Mouse (Mus musculus) hindbrain, postnatal 0 days (tissue): ENCODE measurements around the gene Dglucy. TPM values are rescaled to one million over a fixed set of nuclear protein-coding genes. Genes with fewer than 3 reads are reported as not detected.

Experiments used
- ATAC-seq: fragments of 200-750 bp; cut with Nextera tagmentation; 2 replicates; pipeline ENCODE4 v1.8.0; 2017; ENCODE audit warnings: mild to moderate bottlenecking, moderate TSS enrichment, moderate library complexity
- DNase-seq: peaks from one replicate; pipeline ENCODE4 v3.0.0-alpha.2; 2015; ENCODE audit warnings: low spot score
- H3K27ac ChIP-seq: fragments of 300-500 bp; sonication (generic); 2 replicates; pipeline ENCODE4 v1.5.1; 2014; ENCODE audit warnings: mild to moderate bottlenecking
- H3K27me3 ChIP-seq: fragments of 300-500 bp; sonication (generic); 2 replicates; pipeline ENCODE4 v1.6.1; 2014; ENCODE audit warnings: low read length, mixed read lengths; ENCODE audit not compliant: insufficient read depth
- H3K36me3 ChIP-seq: fragments of 300-500 bp; sonication (generic); 2 replicates; pipeline ENCODE4 v1.6.1; 2014; ENCODE audit warnings: low read length, mixed read lengths; ENCODE audit not compliant: insufficient read depth
- H3K4me1 ChIP-seq: fragments of 300-500 bp; sonication (generic); 2 replicates; pipeline ENCODE4 v1.6.1; 2014; ENCODE audit warnings: antibody characterized with exemption, low read length, mixed read lengths; ENCODE audit not compliant: insufficient read depth
- H3K4me2 ChIP-seq: fragments of 300-500 bp; sonication (generic); 2 replicates; pipeline ENCODE4 v1.6.1; 2014; ENCODE audit warnings: low read depth, mild to moderate bottlenecking, low read length, moderate library complexity, mixed read lengths
- H3K4me3 ChIP-seq: fragments of 300-500 bp; sonication (generic); 2 replicates; pipeline ENCODE4 v1.5.1; 2014; ENCODE audit warnings: low read length
- H3K9ac ChIP-seq: fragments of 300-500 bp; sonication (generic); replicated peaks from 2 replicates; pipeline ENCODE4 v1.6.1; 2014; ENCODE audit warnings: mild to moderate bottlenecking, low read length, moderate library complexity, mixed read lengths
- H3K9me3 ChIP-seq: fragments of 300-500 bp; sonication (generic); 2 replicates; pipeline ENCODE4 v1.6.1; 2016; ENCODE audit warnings: low read length, mixed read lengths
- CTCF ChIP-seq: IDR thresholded peaks from 2 replicates; pipeline ENCODE4 v1.5.1; 2016; ENCODE audit warnings: antibody characterized with exemption, control low read depth, low read depth
- WGBS: fragments of 180-500 bp; shearing (Covaris S2); extraction: QIAGEN DNeasy Blood & Tissue Kit; methylation state at CpG from one replicate; pipeline ENCODE4 v1.1.7; 2014; 5-methylcytosine and 5-hydroxymethylcytosine counted together
- polyA plus RNA-seq: library from polyadenylated mRNA; unstranded; fragments of >200 nt; fragmentation: Nextera tagmentation; extraction: Ambion mirVana; gene quantifications from 2 replicates; pipeline ENCODE4 v1.2.1, GENCODE M21; 2015
- total RNA-seq: library from RNA; depleted of rRNA; stranded (reverse); fragments of >200 nt; gene quantifications from 2 replicates; pipeline ENCODE4 v1.2.3, GENCODE M21; 2014

Gene Dglucy
- total and polyA plus RNA-seq, 2 experiments from 2014 or later, result 3.4 to 4.8 TPM

DNA sequence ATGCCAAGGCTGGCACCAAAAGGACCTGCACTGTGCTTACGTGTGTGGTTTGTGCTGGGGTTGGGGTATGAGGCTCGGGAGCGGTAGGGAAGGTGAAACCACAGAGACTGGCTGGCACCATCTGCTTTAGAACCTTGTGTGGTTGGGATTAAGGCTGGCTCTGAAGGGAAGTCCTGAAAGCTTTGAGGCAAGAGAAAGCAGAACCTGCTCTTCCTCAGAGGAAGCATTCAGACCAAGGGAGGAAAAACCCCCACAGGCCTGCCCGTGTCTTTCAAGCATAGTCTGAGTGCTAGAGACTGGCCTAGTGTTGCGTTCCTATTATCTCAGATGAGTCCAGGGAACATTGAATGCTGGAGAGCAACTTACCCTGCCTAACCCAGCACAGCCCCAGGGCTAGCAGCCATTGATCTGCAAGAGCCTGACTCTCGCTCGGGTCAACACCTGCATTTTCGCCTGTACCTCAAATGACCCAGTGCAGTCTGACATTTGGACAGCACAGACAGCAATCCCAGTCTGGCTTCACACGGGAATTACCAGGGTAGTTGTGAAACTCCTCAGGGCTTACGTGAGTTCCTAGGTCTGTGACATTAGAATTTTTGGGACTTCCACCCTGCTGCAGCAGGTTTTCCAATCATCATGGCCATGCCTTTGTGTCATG, 452 bp upstream of the Dglucy start:
- Histone ChIP-seq H3K9me3 (no peaks in the 10 kb centered on the region), H3K27ac (peak overlapping the region; percentile 84), H3K4me2 (peak overlapping the region; percentile 47; the same call in 1 of the 2 replicates), H3K4me1 (peaks cover 9% of the 10 kb centered on the region; the same call in 1 of the 2 replicates), H3K36me3 (no peaks in the 10 kb centered on the region), H3K27me3 (no peaks in the 10 kb centered on the region), H3K4me3 (peak overlapping the region; percentile 19; the same call in 1 of the 2 replicates), H3K9ac (peak overlapping the region; percentile 31; the same call in 1 of the 2 replicates)
- ATAC-seq, result no peak
- no peak for DNase-seq
- 65% methylated on average over 10 of the region's 10 CpGs for WGBS
- TF ChIP-seq CTCF, result no peak

DNA sequence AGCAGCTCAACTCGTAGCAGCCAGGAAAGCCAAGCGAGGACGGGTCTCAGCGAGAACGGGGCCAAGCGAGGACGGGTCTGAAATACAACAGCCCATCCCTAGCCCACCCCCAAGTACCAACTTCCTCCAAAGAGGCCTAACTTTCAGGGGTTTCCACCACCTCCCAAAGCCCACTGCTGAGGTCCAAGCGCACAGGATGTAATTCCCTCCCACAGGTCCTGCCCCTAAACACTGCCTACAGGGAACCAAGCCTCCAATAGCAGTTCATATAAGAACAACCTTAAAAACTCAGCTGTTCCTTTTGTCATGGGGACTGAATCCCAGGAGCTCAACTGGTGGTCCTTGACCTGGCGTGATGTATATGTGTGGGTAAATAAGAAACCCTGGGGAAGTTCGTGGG, 1.6 kb downstream of the Dglucy start:
- H3K4me3 ChIP-seq, result no peak overlapping the region
- ATAC-seq, result no peak
- WGBS, result 93% methylated on average over 10 of the region's 10 CpGs
- H3K27me3 ChIP-seq, result no peaks in the 10 kb centered on the region
- no peak for DNase-seq
- H3K27ac ChIP-seq, result no peak overlapping the region
- H3K36me3 ChIP-seq, result no peaks in the 10 kb centered on the region
- no peaks in the 10 kb centered on the region for H3K9me3 ChIP-seq
- no peak overlapping the region for H3K4me2 ChIP-seq
- H3K4me1 ChIP-seq, result peaks cover 9% of the 10 kb centered on the region; the same call in 1 of the 2 replicates
- no peak for TF ChIP-seq CTCF
- H3K9ac ChIP-seq, result no peak overlapping the region

DNA sequence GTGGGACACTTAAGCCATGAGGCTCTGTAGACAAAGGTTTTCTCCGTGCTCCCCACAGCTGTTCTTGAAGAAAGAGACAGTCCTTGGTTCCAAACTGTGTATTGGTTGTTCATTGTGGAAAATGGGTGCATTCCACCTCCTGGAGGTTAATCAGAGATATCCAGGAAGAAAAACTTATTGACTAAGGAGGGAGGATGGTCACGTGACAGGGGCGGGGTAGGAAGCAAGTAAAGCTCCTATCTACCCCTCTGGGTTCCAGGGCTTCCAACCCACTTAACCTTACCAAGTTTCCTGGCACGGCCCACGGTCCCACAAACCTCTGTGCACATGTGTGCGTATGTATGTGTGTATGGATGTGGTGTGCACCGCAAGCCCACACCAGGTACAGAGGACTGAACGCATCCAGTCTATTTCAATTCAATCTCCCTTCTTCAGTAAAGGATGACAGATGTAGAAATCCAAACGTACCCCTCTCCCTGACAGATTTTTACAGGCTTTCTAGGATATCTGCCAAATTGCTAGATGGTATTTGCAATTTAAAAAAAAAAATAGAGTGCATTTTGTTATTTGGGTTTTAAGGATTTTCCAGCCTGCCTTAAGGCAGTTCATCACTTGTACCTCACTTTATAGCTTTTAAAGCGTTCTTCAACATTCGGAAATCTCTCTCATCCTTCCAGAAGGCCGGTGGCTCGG, 2.7 kb downstream of the Dglucy start:
- ATAC-seq (no peak), DNase-seq (no peak)
- Histone ChIP-seq H3K9ac (no peak overlapping the region), H3K27ac (no peak overlapping the region), H3K27me3 (no peaks in the 10 kb centered on the region), H3K36me3 (no peaks in the 10 kb centered on the region), H3K4me2 (no peak overlapping the region), H3K9me3 (no peaks in the 10 kb centered on the region), H3K4me1 (peaks cover 9% of the 10 kb centered on the region; the same call in 1 of the 2 replicates), H3K4me3 (no peak overlapping the region)
- 90% methylated on average over 13 of the region's 13 CpGs for WGBS
- no peak for TF ChIP-seq CTCF

DNA sequence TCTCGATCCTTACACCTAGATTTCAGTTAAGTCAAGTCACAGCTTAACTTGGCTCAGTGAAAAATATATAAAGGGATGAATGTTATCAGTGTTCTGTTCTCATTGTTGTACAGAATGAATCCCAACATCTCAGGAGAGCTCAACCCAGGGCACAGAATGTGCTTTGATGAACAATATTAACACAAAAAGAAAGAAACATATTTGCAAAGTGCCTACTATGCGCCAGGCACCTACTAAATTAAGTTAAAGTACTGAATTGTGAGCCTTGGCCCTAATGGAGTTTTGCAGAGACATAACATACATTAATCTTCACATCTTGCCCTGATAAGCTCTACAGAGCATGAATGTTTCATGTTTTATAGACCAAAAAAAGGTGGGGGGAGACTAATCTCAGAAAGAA, 5.3 kb downstream of the Dglucy start:
- no peak for ATAC-seq
- Histone ChIP-seq H3K4me1 (0 out of 2 replicates have a peak, but pooled peaks cover 9% of the 10 kb centered on the region), H3K4me3 (no peak overlapping the region), H3K4me2 (no peak overlapping the region), H3K36me3 (no peaks in the 10 kb centered on the region), H3K27ac (no peak overlapping the region), H3K27me3 (no peaks in the 10 kb centered on the region), H3K9ac (no peak overlapping the region), H3K9me3 (no peaks in the 10 kb centered on the region)
- no peak for DNase-seq
- no peak for TF ChIP-seq CTCF
- 84% methylated on average over 2 of the region's 2 CpGs for WGBS

- Histone ChIP-seq H3K9ac (no peak overlapping the region), H3K4me1 (no peaks in the 10 kb centered on the region), H3K9me3 (no peaks in the 10 kb centered on the region), H3K4me2 (no peak overlapping the region), H3K4me3 (no peak overlapping the region), H3K27ac (no peak overlapping the region), H3K27me3 (no peaks in the 10 kb centered on the region), H3K36me3 (no peaks in the 10 kb centered on the region)
- ATAC-seq (no peak), DNase-seq (no peak)
- no peak for TF ChIP-seq CTCF
- 82% methylated on average over 7 of the region's 7 CpGs for WGBS
These were observed 6.5 kb downstream of the Dglucy start for GRCm38 (mm10) chr12:100785344-100785743.

DNA sequence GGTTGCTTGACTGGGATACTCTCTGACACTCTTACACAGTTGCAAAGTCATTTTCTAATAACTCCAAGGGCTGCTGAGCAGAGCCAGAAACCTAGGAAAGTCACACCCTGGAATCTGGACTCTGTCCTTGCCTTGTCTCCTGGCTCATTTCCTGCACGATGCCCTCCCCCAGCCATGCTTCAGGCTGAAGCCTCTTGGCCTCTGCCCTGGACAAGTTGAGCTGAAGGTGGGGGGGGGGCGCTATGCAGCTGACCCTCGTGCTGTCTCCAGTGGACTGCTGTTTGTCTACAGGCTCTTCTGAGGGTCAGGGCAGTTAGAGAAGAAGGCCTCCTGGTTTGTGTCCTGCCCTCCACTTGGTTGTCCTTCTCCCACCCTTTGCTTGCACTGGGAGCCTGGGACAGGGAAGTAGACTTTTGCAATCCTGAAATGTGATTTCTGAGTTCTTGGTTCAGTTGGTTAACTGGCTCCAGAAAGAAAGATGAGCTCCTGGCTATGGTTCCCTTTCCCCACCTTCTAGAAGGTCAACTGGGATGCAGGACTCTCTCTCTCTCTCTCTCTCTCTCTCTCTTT, 11.2 kb downstream of the Dglucy start:
- Histone ChIP-seq H3K9me3 (no peaks in the 10 kb centered on the region), H3K36me3 (no peaks in the 10 kb centered on the region), H3K27me3 (no peaks in the 10 kb centered on the region), H3K9ac (no peak overlapping the region), H3K27ac (no peak overlapping the region), H3K4me3 (no peak overlapping the region), H3K4me2 (no peak overlapping the region), H3K4me1 (no peaks in the 10 kb centered on the region)
- no peak for TF ChIP-seq CTCF
- 55% methylated on average over 3 of the region's 3 CpGs for WGBS
- no peak for ATAC-seq
- no peak for DNase-seq
